Mouse (Mus musculus): ENCODE data around the gene Lyg2. TPM values are rescaled to one million over a fixed set of nuclear protein-coding genes. Genes with fewer than 3 reads are reported as not detected.
A peak's percentile ranks its signal among the peaks of the same experiment; 100 is the strongest.

Lyg2 gene
- not detected for total RNA-seq (2021)
- long read RNA-seq, experiment 1: 0 reads
- long read RNA-seq, experiment 2: 0 reads

- no peak for DNase-seq
Measured at GRCm38 (mm10) chr1:37916393-37916792, at the start of gene Lyg2. Lyg2 (minus strand) TSS chr1:37916493.

GRCm38 (mm10) chr1:37965571-37965970, 49.3 kb upstream of the Lyg2 start:
- no peak for DNase-seq

GRCm38 (mm10) chr1:37959486-37959885, 43.2 kb upstream of the Lyg2 start:
- peak; percentile 40 for DNase-seq

- DNase-seq: no peak
Measured at GRCm38 (mm10) chr1:37958516-37958915, 42.2 kb upstream of the Lyg2 start.

- no peak for DNase-seq
Measured at GRCm38 (mm10) chr1:37957659-37958058, 41.4 kb upstream of the Lyg2 start, which contains the start of gene Lyg1. Lyg1 (minus strand) TSS chr1:37957759.

GRCm38 (mm10) chr1:37956690-37957431, 40.6 kb upstream of the Lyg2 start:
- peak; percentile 66 for DNase-seq

- DNase-seq: peak; percentile 33
Measured at GRCm38 (mm10) chr1:37955251-37955650, 39.0 kb upstream of the Lyg2 start.

GRCm38 (mm10) chr1:37954786-37955185, 38.5 kb upstream of the Lyg2 start:
- no peak for DNase-seq

- DNase-seq: no peak
Measured at GRCm38 (mm10) chr1:37948906-37949305, 32.6 kb upstream of the Lyg2 start.

GRCm38 (mm10) chr1:37931806-37932205, 15.5 kb upstream of the Lyg2 start:
- peak; percentile 71 for DNase-seq

- DNase-seq: no peak
Measured at GRCm38 (mm10) chr1:37925971-37926370, 9.7 kb upstream of the Lyg2 start.

- no peak for DNase-seq
Measured at GRCm38 (mm10) chr1:37922536-37922935, 6.2 kb upstream of the Lyg2 start.

- DNase-seq: no peak
Measured at GRCm38 (mm10) chr1:37918096-37918495, 1.8 kb upstream of the Lyg2 start.

- no peak for DNase-seq
Measured at GRCm38 (mm10) chr1:37917666-37918065, 1.4 kb upstream of the Lyg2 start.

- no peak for DNase-seq
Measured at GRCm38 (mm10) chr1:37912751-37913150, 3.5 kb downstream of the Lyg2 start.

GRCm38 (mm10) chr1:37903178-37903577, 13.1 kb downstream of the Lyg2 start:
- DNase-seq: peak; percentile 52

GRCm38 (mm10) chr1:37900288-37900687, 16.0 kb downstream of the Lyg2 start:
- DNase-seq: no peak

- no peak for DNase-seq
Measured at GRCm38 (mm10) chr1:37899816-37900215, 16.5 kb downstream of the Lyg2 start.

- DNase-seq: no peak
Measured at GRCm38 (mm10) chr1:37894606-37895005, 21.7 kb downstream of the Lyg2 start.

- no peak for DNase-seq
Measured at GRCm38 (mm10) chr1:37891400-37891799, 24.9 kb downstream of the Lyg2 start.

- peak; percentile 93 for DNase-seq
Measured at GRCm38 (mm10) chr1:37890025-37890652, 26.2 kb downstream of the Lyg2 start, which contains the start of the genes Mitd1 and Mrpl30. Mitd1 (minus strand) TSS chr1:37890411. Mrpl30 (plus strand) TSS chr1:37890477.

- DNase-seq: no peak
Measured at GRCm38 (mm10) chr1:37889206-37889605, 27.1 kb downstream of the Lyg2 start.

GRCm38 (mm10) chr1:37884451-37884850, 31.8 kb downstream of the Lyg2 start:
- DNase-seq: no peak

- DNase-seq: no peak
Measured at GRCm38 (mm10) chr1:37883411-37883810, 32.9 kb downstream of the Lyg2 start.

Measured in adrenal gland, postnatal 10 days (tissue).